Mouse (Mus musculus) forebrain, embryonic 10.5 days (tissue): Measurements from ENCODE around the gene Gm8797. TPM values are rescaled to one million over a fixed set of nuclear protein-coding genes. Genes with fewer than 3 reads are reported as not detected.
"Not testable (repeated sequence)": the region's sequence is repeated elsewhere in the genome, so short reads cannot be mapped to it uniquely, and the experiment has no call there.

Experiments
- DNase-seq: peaks from one replicate; pipeline ENCODE4 v3.0.0-alpha.2; 2017; ENCODE audit warnings: low spot score; ENCODE audit errors: extremely low spot score
- H3K27ac ChIP-seq: fragments of 300-500 bp; sonication (generic); 2 replicates; pipeline ENCODE4 v1.5.1; 2016; ENCODE audit warnings: mild to moderate bottlenecking
- H3K27me3 ChIP-seq: fragments of 300-500 bp; sonication (generic); 2 replicates; pipeline ENCODE4 v1.6.1; 2016; ENCODE audit warnings: mild to moderate bottlenecking; ENCODE audit not compliant: poor library complexity, severe bottlenecking
- H3K36me3 ChIP-seq: fragments of 300-500 bp; sonication (generic); replicated peaks from 2 replicates; pipeline ENCODE4 v1.6.1; 2016; ENCODE audit warnings: mild to moderate bottlenecking, moderate library complexity
- H3K4me1 ChIP-seq: fragments of 300-500 bp; sonication (generic); 2 replicates; pipeline ENCODE4 v1.6.1; 2016
- H3K4me3 ChIP-seq: fragments of 300-500 bp; sonication (generic); 2 replicates; pipeline ENCODE4 v1.5.1; 2016; ENCODE audit warnings: mild to moderate bottlenecking, moderate library complexity
- H3K9me3 ChIP-seq: fragments of 300-500 bp; sonication (generic); 2 replicates; pipeline ENCODE4 v1.6.1; 2016; ENCODE audit warnings: mild to moderate bottlenecking, moderate library complexity
- WGBS: fragments of 180-500 bp; shearing (Covaris S2); methylation state at CpG from one replicate; pipeline ENCODE4 v1.1.7; 2016; 5-methylcytosine and 5-hydroxymethylcytosine counted together
- polyA plus RNA-seq: library from polyadenylated mRNA; unstranded; fragments of >200 nt; fragmentation: Nextera tagmentation; extraction: Ambion mirVana; gene quantifications from 2 replicates; pipeline ENCODE4 v1.2.1, GENCODE M21; 2016

Gene Gm8797
- 17.4 and 18.3 TPM in 2 replicates for polyA plus RNA-seq

DNA sequence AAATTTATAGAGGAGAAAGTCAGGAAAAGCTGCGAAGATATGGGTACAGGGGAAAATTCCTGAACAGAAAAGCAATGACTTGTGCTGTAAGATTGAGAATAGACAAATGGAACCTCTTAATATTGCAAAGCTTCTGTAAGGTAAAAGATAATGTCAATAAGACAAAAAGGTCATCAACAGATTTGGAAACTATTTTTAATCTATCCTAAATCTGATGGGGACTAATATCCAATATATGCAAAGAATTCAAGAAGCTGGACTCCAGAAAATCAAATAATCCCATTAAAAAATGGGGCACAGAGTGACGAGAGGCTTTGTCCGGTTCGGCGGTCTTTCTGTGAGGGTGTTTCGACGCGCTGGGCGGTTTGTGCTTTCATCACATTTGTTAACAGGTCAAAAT is at the start of gene Gm8797:
Gene Gm8797, plus strand, starts transcription at position 301 of the 400 bp plus-strand sequence.
- not testable (repeated sequence) for H3K27me3 ChIP-seq, DNase-seq, H3K4me1 ChIP-seq, H3K9me3 ChIP-seq, H3K4me3 ChIP-seq, H3K27ac ChIP-seq, H3K36me3 ChIP-seq
- 97% methylated on average over 9 of the region's 9 CpGs for WGBS

GRCm38 (mm10) chr3:5714481-5714880 is 36.1 kb upstream of the Gm8797 start:
- Histone ChIP-seq H3K36me3 (no peaks in the 10 kb centered on the region), H3K27ac (no peak overlapping the region), H3K4me3 (no peak overlapping the region), H3K4me1 (no peaks in the 10 kb centered on the region), H3K27me3 (no peaks in the 10 kb centered on the region), H3K9me3 (no peaks in the 10 kb centered on the region; the same call in 1 of the 2 replicates)
- no peak for DNase-seq

DNA sequence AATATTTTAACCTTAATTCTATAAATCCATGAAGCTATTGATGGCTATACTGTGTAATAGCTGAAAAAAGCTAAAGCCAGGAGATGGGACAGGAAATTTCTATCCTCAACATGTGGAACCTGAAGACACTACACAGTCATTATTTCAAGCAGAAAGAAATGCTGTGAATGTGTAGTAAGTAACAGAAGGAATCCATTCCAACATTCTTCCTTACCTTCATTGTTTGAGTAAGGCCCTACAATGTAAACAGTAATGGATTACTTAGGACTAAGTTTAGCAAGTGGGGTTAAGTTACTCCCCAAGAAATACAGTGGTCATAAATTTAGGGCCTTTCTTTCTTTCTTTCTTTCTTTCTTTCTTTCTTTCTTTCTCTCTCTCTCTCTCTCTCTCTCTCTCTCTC is 17.7 kb upstream of the Gm8797 start:
- Histone ChIP-seq H3K4me3 (no peak overlapping the region), H3K9me3 (no peaks in the 10 kb centered on the region), H3K27me3 (no peaks in the 10 kb centered on the region), H3K27ac (no peak overlapping the region), H3K4me1 (no peaks in the 10 kb centered on the region), H3K36me3 (no peaks in the 10 kb centered on the region)
- DNase-seq = no peak

GRCm38 (mm10) chr3:5754763-5755478 is 4.3 kb downstream of the Gm8797 start:
- Histone ChIP-seq H3K27ac (no peak overlapping the region), H3K9me3 (no peaks in the 10 kb centered on the region), H3K4me1 (no peaks in the 10 kb centered on the region), H3K4me3 (no peak overlapping the region), H3K36me3 (no peaks in the 10 kb centered on the region), H3K27me3 (no peaks in the 10 kb centered on the region)
- WGBS = 78% methylated on average over 3 of the region's 3 CpGs
- no peak for DNase-seq

GRCm38 (mm10) chr3:5766256-5766655 is 15.7 kb downstream of the Gm8797 start:
- H3K27me3 ChIP-seq = no peaks in the 10 kb centered on the region
- 78% methylated on average over 3 of the region's 3 CpGs for WGBS
- DNase-seq = no peak
- no peak overlapping the region for H3K4me3 ChIP-seq
- H3K9me3 ChIP-seq = no peaks in the 10 kb centered on the region
- no peak overlapping the region for H3K27ac ChIP-seq
- no peaks in the 10 kb centered on the region for H3K36me3 ChIP-seq
- no peaks in the 10 kb centered on the region for H3K4me1 ChIP-seq

DNA sequence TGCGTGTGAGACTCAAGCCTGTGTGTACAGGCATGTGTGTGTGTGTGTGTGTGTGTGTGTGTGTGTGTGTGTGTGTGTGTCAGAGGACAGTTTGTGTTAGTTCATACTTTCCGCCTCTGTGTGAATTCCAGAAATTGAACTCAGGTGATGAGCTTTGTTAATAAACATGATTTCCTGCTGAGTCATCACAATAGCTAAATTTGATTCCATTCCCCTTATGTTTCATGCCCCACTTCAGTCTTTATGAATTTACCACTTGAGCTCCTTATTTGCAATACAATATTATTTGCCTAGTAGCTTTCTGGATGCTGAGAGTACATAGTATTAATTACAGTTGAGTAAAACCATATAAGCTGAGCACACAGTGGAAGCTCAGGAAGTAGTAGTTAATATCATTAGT is 26.3 kb downstream of the Gm8797 start:
- no peaks in the 10 kb centered on the region for H3K4me1 ChIP-seq
- no peak for DNase-seq
- no peaks in the 10 kb centered on the region for H3K27me3 ChIP-seq
- 85% methylated on average over 2 of the region's 2 CpGs for WGBS
- H3K27ac ChIP-seq = no peak overlapping the region
- no peak overlapping the region for H3K4me3 ChIP-seq
- no peaks in the 10 kb centered on the region for H3K9me3 ChIP-seq
- no peaks in the 10 kb centered on the region for H3K36me3 ChIP-seq
